Mouse (Mus musculus) cortical plate, adult 2 months (tissue): ENCODE data around the gene Prr14l.

Experiments used
- CTCF ChIP-seq: fragments of 200-500 bp; IDR thresholded peaks from 2 replicates; pipeline ENCODE4 v1.5.1; 2011; ENCODE audit warnings: mild to moderate bottlenecking, control low read depth, low read length; ENCODE audit not compliant: insufficient read depth; ENCODE audit errors: extremely low read depth
- POLR2A ChIP-seq: fragments of 200-500 bp; IDR thresholded peaks from 2 replicates; pipeline ENCODE4 v1.6.1; 2011; ENCODE audit warnings: mild to moderate bottlenecking, low read length, control low read depth; ENCODE audit not compliant: insufficient read depth; ENCODE audit errors: extremely low read depth

GRCm38 (mm10) chr5:32784726-32785125, 69.3 kb downstream of the Prr14l start:
- no peak for TF ChIP-seq CTCF
- TF ChIP-seq POLR2A = no peak
